Mouse (Mus musculus) cerebellum, adult 11-12 months (tissue): ENCODE measurements around the gene Tshz3.

Experiments
- DNase-seq: peaks from one replicate; pipeline ENCODE4 v3.0.0; 2022

Tshz3 gene

DNA sequence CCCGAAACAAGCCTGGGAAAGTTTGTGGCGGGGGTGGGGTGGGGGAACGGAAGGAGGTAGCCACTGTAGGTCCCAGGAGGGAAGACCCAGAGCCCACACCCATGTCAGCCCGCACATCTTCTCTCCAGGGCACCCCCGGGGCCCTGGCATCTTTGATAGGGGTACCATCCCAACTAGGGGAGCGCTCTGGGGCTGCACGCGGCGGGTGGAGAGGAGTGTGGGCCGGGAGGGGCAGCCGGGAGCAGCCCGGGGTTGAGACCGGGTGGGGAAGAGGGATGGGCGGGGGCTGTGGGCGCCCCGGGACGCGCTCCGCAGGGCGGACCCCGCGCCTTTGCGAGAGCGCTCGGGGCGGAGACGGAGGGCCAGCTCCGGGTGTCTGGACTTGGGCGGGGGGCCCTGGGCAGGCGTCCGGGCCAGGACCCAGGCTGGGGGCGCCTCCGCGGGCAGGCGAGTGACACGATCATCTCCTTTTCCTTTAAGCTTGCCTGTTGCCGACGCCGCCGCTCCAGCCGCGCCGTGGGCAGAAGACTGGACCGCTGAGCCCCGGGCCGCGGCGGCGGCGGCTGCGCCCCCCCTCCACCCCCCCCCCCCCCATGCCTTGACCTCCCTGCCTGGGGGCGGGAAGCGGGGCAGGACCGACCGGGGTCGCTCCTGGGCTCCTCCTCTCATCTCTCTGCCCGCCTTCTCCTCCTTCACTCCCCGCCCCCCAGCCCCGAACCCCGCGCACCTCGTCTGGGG is 631 bp upstream of the Tshz3 start:
- peak; percentile 73 for DNase-seq

DNA sequence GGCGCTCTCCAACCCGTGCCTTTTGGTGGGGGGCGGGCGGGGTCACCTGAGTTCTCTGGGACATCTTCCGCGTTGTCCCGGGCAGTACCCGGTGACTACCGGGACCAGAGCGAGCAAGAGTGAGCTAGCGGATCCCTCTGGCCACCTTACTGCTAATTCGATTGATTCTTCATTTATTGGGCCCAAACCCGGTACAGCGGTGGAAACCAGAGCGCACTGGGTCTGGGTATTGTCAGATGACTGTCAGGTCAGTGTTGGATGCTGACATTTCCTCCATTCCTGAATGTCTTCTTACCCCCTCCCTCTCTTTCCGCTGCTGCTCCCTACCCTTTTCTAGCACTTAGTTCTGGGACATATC is 650 bp downstream of the Tshz3 start:
- DNase-seq, result peak; percentile 34

- DNase-seq, result peak; percentile 49
Measured at GRCm38 (mm10) chr7:36699001-36699987, 1.4 kb downstream of the Tshz3 start.

GRCm38 (mm10) chr7:36706636-36707035 is 8.7 kb downstream of the Tshz3 start:
- no peak for DNase-seq

GRCm38 (mm10) chr7:36707266-36707665 is 9.3 kb downstream of the Tshz3 start:
- no peak for DNase-seq

DNA sequence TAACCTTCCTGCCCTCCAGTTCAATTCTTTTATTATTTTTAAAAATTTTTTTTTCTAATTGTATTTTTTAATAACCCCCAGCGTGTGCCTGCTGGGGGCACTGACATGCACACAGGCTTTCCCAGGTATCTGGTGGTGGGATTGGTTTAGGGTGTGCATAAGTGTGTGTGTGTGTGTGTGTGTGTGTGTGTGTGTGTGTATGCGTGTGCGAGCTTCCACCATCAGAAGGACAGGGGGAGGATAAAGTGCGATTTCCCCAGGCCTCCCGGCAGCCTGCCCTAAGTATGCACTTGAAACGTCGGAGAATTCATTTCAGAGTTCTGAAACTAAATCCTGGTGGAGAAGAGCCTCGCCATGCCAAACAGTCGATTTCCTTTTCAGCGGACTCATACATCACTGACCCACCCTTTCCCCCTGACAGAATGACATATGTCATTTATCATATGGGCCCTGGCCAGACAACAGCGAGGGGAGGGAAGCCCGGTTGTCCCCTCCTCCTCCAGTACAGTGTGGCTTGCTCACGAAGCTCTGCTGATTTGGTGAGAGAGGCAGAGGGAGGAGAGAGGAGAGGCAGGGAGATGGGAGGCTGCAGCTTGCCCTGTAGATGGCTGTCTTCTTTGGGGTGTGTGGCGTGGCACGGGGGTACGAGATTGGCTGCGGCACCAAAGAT is 9.9 kb downstream of the Tshz3 start:
- DNase-seq, result no peak

GRCm38 (mm10) chr7:36708823-36709222 is 10.9 kb downstream of the Tshz3 start:
- no peak for DNase-seq

GRCm38 (mm10) chr7:36709239-36709638 is 11.3 kb downstream of the Tshz3 start:
- DNase-seq, result no peak

- no peak for DNase-seq
Measured at GRCm38 (mm10) chr7:36709974-36710373, 12.1 kb downstream of the Tshz3 start.

- no peak for DNase-seq
Measured at GRCm38 (mm10) chr7:36710387-36710786, 12.5 kb downstream of the Tshz3 start.

DNA sequence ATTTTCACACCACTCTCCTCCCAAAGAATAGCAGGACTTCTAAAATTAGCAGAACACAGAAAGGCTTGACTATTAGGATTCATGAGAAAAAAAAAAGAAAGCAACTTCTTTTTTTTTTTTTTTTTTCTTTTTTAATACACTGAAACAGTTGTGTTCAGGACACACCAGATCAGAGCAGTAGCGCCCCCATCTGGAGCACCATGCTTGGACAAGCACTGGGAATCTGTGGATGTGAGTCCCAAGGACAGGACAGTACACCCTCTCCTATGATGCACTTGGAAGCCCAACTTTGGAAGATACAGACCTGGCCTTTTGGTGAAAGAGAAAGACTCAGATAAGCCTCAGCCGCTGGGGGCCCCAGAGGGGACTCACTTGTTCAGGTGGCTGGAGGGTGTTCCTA is 13.8 kb downstream of the Tshz3 start:
- DNase-seq, result no peak

DNA sequence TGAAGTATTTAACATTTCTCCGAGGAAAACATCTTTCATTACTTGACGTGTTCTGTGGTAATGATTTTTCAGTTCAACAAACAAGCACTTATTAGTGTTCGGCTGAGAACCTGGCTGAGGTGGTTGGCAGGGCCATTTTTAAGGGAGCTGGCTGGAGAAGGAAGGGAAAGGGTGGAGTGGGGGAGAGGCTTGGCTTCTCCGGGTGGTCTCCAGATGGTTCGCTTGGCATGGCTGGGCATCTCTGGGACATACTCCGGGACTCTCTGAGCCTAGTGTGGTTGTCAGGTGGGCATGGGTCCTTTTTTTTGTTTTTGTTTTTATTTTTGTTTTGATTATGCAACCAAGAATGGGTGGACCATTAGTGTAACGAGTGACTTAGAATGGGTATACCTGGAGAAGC is 16.4 kb downstream of the Tshz3 start:
- DNase-seq, result no peak

- no peak for DNase-seq
Measured at GRCm38 (mm10) chr7:36717192-36717591, 19.3 kb downstream of the Tshz3 start.

GRCm38 (mm10) chr7:36720830-36721229 is 22.9 kb downstream of the Tshz3 start:
- DNase-seq, result no peak

- DNase-seq, result no peak
Measured at GRCm38 (mm10) chr7:36736303-36737050, 38.6 kb downstream of the Tshz3 start.

DNA sequence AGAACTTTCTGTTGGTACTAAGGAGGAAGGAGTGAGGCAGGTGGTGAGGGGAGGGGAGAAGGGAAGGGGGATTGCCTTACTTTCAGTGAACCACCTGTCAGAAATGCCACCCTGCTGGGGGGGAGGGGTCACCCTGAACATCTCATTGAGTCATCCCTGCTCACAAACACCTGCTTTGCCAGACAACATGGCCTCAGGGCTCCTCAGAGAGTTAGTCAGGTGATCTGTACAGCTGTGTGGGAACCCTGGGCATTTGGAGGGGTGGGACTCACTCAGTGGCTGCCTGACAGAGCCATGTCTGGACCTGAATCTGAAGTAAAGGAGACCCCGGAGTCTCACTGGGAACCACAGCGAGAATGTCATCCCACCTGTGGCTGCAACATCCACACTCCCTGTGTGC is 53.6 kb downstream of the Tshz3 start:
- DNase-seq, result no peak

DNA sequence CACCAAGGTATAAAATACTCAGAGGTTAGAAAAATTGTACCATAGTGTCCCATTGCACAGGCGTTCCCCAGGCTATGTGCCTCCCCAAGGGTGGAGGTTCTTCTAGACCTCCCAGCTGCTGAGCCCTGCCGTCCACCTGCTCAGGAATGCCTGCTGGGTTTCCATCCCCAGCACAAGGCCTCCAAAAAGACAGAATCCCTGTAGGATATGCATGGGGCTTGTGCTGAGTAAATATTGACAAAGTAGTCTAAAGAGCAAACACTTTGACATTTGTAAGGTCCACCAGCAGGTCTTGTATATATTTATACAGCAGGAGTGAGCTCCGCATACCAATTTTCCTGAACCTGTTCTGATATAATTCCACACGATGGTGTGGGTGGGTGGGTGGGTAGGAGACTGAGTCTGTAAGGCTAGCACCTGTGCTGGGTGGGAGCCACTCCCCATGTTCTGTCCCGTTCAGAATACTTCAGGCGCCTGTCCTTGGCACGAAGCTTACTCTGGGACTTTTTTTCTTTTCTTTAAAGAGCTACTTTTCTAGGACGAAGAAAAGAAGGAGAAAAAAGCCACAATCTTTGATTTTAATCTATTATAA is 69.7 kb downstream of the Tshz3 start:
- no peak for DNase-seq

DNA sequence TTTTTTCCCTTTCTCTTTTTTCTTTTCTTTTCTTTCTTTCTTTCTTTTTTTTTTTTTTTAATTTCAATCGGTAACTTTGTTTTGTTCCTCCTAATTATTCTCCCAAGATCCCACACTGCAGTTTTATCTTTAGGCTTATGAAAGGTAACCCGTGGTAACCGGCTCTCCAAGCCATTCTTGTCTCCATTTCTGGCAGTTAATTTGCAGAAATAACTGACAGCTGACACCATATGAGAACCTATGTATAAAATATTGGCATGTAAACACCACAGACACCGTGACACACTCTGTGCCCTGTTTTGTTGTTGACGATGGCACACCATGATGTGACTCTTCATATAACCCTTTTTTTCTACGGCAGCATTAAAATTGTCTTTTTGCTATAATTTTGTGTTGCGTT is 75.2 kb downstream of the Tshz3 start:
- DNase-seq, result no peak

DNA sequence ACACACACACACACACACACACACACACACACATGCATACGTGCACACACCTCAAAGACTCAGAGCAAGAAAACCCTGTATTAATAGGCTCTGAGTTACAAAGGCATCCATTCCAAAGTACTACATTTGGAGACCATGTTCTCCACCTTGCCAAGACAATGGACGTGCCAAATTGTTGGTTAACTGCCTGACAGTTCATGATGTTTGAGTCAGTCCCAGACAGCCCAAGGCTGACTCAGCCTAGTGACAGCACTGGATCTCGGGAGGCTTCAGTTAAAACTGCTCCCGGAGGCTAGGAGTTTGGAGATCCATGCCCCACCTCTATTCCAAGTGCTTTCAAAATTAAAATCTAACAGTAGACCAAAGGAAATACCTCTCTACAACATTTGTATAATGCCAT is 79.0 kb downstream of the Tshz3 start:
- DNase-seq, result no peak

DNA sequence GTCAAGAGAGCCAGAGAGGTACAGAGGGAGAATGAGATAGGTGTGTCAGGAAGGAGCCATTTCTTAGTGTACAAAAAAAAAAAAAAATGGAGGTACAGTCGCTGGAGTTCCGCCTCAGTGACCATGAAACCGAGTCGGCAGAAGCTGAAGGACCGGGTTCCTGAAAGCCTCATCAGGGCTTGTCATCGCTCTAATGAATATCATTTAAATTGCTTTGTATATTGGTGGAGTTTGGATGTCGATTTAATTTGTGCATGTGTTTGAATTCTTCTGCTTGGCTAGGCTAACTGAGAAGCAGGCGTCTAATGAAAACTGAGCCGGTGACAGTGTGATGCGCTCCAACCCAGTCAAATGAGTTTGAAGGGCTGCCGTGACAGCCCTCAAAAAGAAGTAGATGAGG is 80.5 kb downstream of the Tshz3 start:
- no peak for DNase-seq

DNA sequence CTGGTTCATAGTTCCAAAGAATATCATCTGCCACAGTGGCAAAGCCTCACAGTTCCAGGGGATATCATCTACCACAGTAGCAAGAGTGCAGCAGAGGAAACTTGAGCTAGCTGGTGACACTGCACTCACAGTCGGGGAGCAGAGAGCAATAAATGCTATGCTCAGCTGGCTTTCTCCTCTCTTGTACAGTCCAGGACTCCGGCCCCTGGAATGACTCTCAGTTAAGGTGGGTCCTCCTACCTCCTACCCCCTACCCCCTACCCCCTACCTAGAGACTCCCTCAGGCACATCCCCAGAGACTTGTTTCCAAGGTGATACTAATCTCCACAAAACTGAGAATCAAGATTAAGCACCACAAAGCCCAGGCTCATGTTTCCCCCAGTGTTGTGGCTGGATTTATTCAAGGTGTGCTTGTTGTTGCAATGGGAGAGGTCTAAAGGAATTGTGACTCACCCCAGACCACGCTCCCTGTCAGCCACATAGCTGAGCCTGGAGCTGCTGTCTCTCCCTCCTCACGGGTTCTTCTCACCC is 86.4 kb downstream of the Tshz3 start:
- DNase-seq, result no peak
